Mouse (Mus musculus) heart, postnatal 10 days (tissue): ENCODE data around the gene Klk8. TPM values are rescaled to one million over a fixed set of nuclear protein-coding genes. Genes with fewer than 3 reads are reported as not detected.

ENCODE experiments used
- DNase-seq, 2 experiments: peaks; one replicate each; pipeline ENCODE4 v3.0.0; 2021
- intact Hi-C: fragments of 180-260 bp; cut with DNase I; formaldehyde crosslinking; loops from one replicate; pipeline ENCODE4 v1.15.1; 2025
- total RNA-seq, 2 experiments: library from RNA; stranded (reverse); gene quantifications; 2 replicates each; pipeline ENCODE4 v1.2.3; 2021

Gene Klk8
- 10 to 100 TPM; 13.0 to 19.9 TPM for total RNA-seq

GRCm38 (mm10) chr7:43797333-43797769 is at the start of gene Klk8:
Gene Klk8, plus strand, starts transcription at chr7:43797577.
- intact Hi-C loops = no loop called here
- DNase-seq = peak in 1 of 2 experiments; percentile 16

DNA sequence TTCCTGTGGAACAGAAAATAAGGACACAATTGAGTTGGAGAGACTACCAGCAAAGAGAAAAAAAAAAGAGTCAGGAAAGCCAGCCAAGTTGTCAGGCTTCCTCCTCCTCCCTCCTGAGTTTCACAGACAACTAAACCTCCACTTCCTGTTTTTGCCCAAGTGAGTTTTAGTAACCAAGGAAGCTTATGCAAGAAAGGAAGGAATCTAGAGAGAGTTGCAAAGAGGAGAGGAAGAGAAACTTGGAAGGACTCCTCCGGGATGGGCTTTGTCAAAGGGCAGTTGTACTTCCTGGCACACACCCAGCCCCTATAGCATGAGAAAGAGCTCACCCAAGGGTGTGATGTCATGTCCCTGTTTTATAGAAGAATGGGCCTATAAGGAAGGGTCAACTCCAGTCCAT is 49.6 kb upstream of the Klk8 start:
- DNase-seq = peak; percentile 23 to 41
- intact Hi-C loops = no loop called here

DNA sequence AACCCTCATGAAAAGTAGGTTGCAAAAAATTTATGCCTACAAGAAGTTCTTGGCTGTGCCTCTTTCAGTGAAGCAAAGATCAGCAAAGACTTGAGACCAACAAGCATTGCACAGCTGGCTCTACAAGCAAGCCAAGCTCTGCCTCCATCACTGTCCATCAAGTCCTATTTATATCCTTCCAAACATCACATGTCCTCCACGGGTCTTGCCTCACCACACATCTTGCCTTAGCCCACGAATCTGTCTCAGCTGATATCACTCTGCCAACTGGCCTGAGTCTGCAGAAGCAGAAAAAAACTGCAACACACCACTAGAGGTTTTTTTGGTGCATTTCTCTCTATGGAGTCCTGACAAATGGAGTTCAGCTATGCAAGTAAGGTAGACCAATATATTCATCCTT is 44.6 kb upstream of the Klk8 start:
- no peak for DNase-seq
- intact Hi-C loops = no loop called here

- no peak for DNase-seq
- intact Hi-C loops = no loop called here
Measured at GRCm38 (mm10) chr7:43766484-43766883, 30.9 kb upstream of the Klk8 start.

DNA sequence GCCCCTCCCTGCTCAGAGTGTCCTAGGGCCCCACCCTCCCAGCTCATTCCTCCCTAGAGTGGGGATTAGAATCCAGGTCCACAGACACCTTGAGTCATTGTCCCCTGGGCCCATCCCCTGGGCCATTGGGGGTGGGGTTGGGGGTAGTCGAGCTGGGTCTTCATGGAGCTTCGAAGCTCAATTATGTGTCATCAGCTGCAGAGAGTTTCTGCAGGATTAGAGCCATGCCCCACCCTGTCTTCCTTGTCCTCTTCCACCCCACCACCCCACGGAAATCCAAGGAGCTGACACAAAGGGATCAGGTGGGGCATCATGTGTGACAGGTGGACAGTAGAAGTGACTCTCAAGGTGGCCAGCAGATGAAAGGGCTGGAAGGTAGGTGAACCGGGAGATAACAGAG is 28.8 kb upstream of the Klk8 start, which contains the start of gene Klk12:
Klk12 (plus strand) TSS at position 301 of the 400 bp plus-strand sequence.
- intact Hi-C loops = no loop called here
- DNase-seq = no peak

DNA sequence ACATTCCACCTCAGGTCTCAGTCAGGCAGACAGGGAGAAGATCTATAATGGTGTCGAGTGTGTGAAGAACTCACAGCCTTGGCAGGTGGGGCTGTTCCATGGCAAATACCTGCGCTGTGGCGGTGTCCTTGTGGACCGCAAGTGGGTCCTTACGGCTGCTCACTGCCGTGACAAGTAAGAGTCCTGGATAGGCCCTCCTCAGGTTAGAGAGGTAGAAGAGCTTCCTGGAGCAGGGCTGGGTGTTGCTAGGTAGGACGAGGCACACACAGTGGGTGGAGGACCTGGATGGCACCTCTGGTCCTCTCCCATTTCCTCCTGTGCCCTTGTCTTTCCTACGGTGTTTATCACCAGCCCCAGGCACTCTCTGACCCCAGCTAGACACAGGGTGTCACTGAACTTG is 27.7 kb upstream of the Klk8 start:
- DNase-seq = no peak

DNA sequence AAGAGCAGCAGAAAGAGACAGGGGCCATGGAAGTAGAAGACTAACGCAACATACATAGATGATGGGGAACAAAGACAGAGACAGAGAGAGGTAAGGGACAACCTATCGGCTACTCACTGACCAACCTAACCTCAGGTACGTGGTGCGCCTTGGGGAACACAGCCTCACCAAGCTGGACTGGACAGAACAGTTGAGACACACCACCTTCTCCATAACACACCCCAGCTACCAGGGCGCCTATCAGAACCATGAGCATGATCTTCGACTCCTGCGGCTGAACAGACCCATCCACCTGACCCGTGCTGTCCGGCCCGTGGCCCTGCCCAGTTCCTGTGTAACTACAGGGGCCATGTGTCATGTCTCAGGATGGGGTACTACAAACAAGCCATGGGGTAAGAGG is 26.7 kb upstream of the Klk8 start:
- intact Hi-C loops = no loop called here
- no peak for DNase-seq

More for the DNA sequence above, 27.7 kb upstream of the Klk8 start:
- intact Hi-C loops = no loop called here

- intact Hi-C loops = no loop called here
- DNase-seq = no peak
Measured at GRCm38 (mm10) chr7:43771916-43772315, 25.5 kb upstream of the Klk8 start.

GRCm38 (mm10) chr7:43772901-43773300 is 24.5 kb upstream of the Klk8 start:
- intact Hi-C loops = no loop called here
- DNase-seq = no peak

DNA sequence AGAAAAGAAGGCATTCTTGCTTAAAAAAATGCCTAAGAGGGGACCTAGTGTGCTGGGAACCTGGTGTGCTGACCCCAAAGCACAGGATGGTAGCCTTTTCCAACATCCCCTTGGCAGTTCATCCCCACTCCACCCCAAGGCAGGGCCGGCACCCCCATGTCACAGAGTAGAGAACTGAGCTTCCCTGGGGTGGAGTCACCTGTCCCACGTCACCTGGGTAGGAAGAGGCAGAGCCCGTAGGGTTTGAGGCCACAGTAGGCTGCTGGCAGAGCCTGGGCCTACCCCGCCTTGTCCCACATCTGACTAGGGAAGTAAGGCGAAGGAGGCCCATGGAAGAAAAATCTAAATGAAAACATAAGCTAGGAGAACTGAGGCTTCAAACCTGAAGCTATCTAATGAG is 23.0 kb upstream of the Klk8 start, which contains the start of gene Klk11:
Klk11 (plus strand) TSS at position 241 of the 400 bp plus-strand sequence.
- DNase-seq = no peak
- intact Hi-C loops = no loop called here

DNA sequence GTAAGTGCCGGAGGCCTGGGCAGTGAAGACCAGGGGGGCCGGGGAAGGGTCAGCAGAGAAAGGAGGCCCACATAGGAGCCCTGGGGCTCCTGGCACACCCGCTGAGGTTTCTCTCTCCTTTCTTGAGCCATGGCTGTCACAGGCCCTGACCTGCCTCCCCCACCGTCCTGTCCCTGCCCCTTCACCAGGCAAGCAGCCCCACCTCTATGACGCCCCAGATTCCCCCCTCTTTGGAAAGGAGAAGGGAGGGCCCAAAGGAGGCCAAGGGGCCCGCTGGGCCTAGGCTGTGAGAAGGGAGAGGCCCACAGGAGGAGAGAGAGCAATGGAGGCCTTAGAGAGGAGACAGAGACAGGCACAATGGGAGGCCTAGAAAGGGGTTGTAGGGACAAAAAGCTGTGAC is 22.6 kb upstream of the Klk8 start:
- DNase-seq = no peak

DNA sequence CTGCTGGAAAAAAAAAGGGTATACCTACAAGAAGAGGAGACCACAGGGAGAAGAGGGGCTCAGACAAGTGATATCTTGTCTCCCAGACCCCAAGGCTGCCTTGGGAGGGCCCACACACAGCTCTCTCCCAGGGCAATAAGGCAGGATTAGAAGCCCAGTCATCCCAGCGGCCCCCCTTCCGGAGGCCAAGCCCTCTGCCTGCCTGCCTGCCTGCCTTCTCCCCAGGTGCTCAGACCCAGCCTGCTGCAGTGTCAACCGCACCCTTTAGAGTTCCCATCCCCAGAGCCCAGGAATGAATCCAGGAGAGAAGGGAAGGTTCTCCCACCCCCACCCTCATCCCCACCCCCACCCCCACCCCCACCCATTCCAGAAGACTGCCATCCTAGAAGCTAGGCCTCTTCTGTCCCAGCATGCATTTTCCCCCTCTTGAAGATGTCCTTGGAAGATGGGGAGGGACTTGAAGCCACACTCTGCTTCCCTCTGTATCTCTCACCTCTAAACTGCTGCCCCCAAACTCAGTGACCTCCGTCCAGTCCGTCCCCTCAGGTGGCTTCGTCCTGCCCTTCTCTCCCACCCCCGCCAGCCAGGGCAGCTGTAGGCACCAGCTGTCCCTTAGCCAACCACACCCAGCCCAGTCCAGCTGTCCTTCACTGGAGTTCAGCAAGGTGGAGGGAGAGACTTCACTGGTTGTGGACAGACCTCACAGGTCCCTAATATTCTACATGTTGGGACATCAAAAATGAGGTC is 21.9 kb upstream of the Klk8 start:
- no peak for DNase-seq
- intact Hi-C loops = no loop called here

More for the DNA sequence above, 22.6 kb upstream of the Klk8 start:
- intact Hi-C loops = no loop called here

- no peak for DNase-seq
- intact Hi-C loops = no loop called here
Measured at GRCm38 (mm10) chr7:43776506-43776905, 20.9 kb upstream of the Klk8 start.

DNA sequence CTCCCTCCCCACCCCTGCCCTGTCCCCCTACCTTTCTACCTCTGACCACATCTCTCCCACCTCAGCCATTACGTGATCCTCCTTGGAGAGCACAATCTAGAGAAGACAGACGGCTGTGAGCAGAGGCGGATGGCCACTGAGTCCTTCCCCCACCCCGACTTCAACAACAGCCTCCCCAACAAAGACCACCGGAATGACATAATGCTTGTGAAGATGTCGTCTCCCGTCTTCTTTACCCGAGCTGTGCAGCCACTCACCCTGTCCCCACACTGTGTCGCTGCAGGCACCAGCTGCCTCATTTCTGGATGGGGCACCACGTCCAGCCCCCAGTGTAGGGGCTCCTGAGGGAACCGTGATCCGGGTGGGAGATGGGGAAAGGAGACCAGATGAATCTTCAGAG is 20.0 kb upstream of the Klk8 start:
- no peak for DNase-seq
- intact Hi-C loops = no loop called here

DNA sequence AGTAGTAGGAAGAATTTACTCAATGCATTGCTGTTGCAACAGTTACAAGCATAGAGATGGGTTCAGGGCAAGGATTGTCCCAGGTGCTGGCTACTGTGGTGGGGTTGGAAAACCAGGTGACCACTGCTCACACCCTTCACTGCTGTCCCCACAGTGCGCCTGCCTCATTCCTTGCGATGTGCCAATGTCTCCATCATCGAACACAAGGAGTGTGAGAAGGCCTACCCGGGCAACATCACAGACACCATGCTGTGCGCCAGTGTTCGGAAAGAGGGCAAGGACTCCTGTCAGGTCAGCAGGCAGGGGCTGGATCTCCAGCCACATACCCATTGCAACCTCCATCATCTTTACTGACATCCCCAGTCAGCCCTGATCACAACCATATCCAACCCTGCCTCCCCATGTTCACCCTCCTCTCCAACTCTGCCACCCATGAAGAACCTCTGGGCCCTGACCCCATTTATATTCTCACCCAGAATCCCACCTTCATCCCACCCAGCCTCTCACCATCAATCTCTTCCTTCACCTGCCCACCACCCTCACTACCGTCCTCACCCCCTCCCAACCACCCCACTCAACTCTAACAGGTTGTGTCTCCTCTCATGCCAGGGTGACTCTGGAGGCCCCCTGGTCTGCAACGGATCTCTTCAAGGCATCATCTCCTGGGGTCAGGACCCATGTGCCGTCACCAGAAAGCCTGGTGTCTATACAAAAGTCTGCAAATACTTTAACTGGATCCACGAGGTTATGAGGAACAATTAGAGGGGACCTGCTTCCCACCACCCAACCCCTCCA is 19.0 kb upstream of the Klk8 start:
- no peak for DNase-seq
- intact Hi-C loops = no loop called here

DNA sequence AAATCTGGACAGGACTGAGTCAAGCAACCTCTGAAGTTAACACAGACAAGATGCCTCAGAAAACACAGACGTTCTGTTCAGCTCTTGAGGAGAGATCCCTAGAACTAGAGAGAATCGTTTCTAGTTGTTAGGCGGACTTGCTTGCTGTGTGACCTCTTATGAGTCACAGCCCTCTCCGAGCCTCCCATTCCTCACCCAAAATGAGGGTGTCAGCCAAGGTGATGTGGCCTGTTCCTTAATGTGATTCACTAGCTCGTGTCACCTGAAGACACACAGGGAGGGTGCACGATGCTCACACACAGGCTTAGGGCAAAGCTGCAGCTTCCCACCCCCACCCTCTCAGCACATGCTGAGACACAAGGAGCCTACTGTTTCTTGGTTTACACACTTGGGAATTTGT is 17.1 kb upstream of the Klk8 start:
- intact Hi-C loops = no loop called here
- no peak for DNase-seq

DNA sequence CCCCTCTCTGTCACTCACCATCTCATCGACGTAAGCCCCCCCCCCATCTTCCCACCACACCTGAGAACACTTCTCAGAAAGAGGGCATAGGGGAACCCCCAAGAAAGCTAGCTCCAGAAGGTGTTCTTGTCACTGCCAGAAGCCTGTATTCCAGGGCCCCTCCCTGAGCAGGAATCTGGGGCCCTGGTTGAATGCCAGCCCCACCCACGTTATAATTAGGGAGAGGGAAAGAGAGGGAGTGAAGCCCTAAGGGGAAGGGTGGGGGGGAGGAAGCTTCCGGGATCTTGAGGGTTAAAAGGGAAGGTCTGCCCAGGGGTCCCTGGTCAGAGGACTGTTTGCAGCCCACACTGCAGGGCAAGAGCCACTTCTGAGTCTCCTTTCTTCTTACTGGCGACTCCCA is 16.6 kb upstream of the Klk8 start, which contains the start of gene Klk10:
Klk10 (plus strand) TSS at position 290 of the 400 bp plus-strand sequence.
- intact Hi-C loops = no loop called here
- no peak for DNase-seq

- intact Hi-C loops = no loop called here
Measured at GRCm38 (mm10) chr7:43781541-43781940, 15.8 kb upstream of the Klk8 start.

GRCm38 (mm10) chr7:43782275-43783265 is 14.8 kb upstream of the Klk8 start:
- peak; percentile 77 to 89 for DNase-seq
- intact Hi-C loops = loop anchor here (1.0 kb wide), 1 partner anchor 101 kb away; no protein-coding TSS in a partner anchor

More at GRCm38 (mm10) chr7:43781541-43781940, 15.8 kb upstream of the Klk8 start:
- DNase-seq = no peak

DNA sequence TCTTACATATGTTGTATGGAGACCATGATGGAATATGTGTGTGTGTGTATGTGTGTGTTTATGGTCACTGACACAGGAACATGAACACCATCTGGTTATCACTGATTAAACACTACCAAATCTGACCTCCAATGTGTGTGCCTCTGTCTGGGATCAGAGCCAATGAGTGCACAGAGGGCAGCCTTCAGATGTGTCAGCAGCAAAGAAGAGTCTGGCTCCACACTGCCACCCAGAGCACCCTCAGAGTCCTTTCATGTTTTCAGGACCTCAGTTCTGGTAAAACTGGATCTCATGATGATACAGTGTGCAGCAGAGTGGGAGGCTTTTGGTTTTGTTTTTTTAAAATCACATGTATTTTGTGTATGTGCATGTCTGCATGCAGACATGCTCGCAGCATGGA is 12.1 kb upstream of the Klk8 start:
- DNase-seq = no peak
- intact Hi-C loops = no loop called here
